Mouse (Mus musculus) left cerebral cortex, postnatal 36 days (tissue): ENCODE measurements at regions not wholly inside any gene's neighbourhood (a gene's known extent, or its start where the extent isn't known, plus 50 kb on each side); places are given as distances from the start of the nearest gene placed in this dataset.
A peak's percentile ranks its signal among the peaks of the same experiment; 100 is the strongest.

Source experiments
- DNase-seq, 2 experiments: peaks; one replicate each; pipeline ENCODE4 v3.0.0; 2021 to 2022; ENCODE audit warnings: low spot score in 2 of 2, mixed read lengths in 1 of 2
- intact Hi-C: fragments of 180-260 bp; cut with DNase I; formaldehyde crosslinking; loops from one replicate; pipeline ENCODE4 v1.15.1; 2025

DNA sequence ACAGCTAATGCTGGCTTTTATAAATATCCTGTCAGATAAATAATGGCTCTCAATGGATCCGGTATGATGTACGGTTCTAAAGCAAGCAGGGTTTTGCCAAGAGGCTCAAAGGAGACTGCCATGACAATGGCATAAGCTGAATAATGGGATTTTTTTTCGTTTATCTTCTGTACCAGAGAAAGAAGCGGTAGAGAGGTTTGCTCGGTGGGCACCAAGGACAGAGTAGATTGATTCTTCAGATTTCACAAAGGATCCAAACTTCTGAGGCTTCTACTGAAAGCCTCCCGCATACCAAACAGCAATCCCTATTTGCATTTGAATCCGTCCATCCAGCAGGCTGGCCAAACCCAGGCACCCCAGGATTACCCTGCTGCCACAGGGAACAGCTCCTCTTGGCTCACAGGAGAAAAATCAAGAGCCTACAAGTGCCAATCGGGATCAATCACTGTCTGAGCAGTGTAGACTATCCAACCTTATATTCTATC lies 342.0 kb upstream of the Noct start:
- peak in 1 of 2 experiments; percentile 14 for DNase-seq
- intact Hi-C loops = no loop called here

GRCm38 (mm10) chr3:50886336-50886735 lies 337.9 kb upstream of the Noct start:
- intact Hi-C loops = no loop called here
- no peak for DNase-seq

DNA sequence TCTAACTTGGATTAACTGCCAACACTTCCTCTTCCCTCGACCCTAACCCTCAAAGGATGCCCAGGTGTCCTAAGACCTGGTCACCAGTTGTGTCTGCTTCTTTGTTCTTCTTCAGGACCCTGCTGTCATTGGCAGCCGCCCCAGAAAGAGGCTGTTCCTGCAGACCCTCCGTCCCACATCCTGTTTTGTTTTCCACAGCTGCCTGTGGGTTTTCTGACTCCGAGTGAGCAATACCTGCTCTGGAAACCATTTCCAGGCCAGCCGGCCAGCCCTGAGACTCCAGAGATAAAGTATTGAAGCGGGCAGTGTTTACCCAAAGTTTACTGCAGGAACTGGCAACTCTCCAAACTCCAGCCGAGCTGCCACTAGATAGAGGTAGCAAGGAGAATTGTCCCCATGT lies 337.2 kb upstream of the Noct start:
- no peak for DNase-seq
- intact Hi-C loops = no loop called here

DNA sequence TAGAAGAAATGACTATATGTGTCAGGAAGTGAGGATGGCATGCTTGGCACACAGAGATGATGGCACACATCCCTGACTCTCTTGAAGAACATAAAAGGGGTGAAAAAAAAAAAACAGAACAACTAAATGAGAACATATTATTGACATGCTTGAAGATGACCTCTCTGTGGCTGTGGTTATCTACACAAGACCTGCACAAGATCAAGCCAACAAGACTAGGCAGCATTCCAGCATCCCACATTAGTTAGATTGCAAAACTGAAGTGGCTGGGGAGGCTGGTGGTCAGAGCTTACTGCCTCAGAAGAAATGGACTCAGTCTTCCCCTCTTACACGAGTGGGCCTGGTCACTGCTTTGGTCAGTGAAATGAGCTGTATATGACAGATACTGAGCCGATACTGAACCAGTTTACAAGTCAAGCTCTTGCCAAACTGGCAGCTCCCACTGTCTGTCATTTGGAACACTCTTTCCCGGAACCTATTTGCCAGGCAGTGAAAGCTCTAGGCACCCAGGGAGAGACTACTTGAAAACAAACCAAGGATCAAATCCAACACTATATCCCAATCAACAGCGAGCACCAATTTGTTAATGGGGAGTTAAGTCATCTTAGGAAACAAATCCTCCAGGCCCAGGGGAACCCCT lies 335.6 kb upstream of the Noct start:
- intact Hi-C loops = no loop called here
- no peak for DNase-seq

- intact Hi-C loops = no loop called here
- DNase-seq = no peak
These were observed 333.7 kb upstream of the Noct start for GRCm38 (mm10) chr3:50890537-50890936.

GRCm38 (mm10) chr3:50898179-50898578 lies 326.1 kb upstream of the Noct start:
- no peak for DNase-seq
- intact Hi-C loops = no loop called here

DNA sequence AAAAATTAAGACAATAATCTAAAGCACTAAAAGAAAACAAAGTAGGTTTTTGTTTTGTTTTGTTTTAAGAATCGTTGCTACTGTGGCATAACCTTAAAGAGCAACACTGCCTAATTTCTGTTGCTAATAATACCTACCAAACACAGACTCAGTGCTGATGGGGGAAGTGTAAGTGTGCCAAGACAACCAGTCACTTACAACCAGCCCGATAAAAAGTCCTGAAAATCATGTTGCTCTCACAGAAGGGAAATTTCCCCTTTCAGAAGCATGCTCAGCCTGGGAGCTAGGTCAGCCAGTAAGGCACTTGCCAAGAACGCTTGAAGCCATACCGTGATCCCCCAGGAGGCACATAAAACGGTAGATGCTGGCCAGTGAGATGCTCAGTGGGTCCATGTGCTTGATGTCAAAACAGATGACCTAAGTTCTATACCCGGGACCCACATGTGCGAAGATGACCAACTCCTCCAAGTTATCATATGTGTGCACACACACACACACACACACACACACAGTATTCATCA lies 324.4 kb upstream of the Noct start:
- no peak for DNase-seq
- intact Hi-C loops = loop anchor here (10.0 kb wide), 1 partner anchor 1805 kb away; no protein-coding TSS in a partner anchor

GRCm38 (mm10) chr3:50900566-50900965 lies 323.7 kb upstream of the Noct start:
- intact Hi-C loops = loop anchor here (10.0 kb wide), 1 partner anchor 1806 kb away; no protein-coding TSS in a partner anchor

GRCm38 (mm10) chr3:50901321-50901720 lies 322.9 kb upstream of the Noct start:
- intact Hi-C loops = loop anchor here (10.0 kb wide), 1 partner anchor 1807 kb away; no protein-coding TSS in a partner anchor
- DNase-seq = no peak

More at GRCm38 (mm10) chr3:50900566-50900965, 323.7 kb upstream of the Noct start:
- no peak for DNase-seq

- intact Hi-C loops = loop anchor here (10.0 kb wide), 1 partner anchor 1808 kb away; no protein-coding TSS in a partner anchor
- peak; percentile 50 to 63 for DNase-seq
These were observed 321.3 kb upstream of the Noct start for GRCm38 (mm10) chr3:50902933-50903332.

DNA sequence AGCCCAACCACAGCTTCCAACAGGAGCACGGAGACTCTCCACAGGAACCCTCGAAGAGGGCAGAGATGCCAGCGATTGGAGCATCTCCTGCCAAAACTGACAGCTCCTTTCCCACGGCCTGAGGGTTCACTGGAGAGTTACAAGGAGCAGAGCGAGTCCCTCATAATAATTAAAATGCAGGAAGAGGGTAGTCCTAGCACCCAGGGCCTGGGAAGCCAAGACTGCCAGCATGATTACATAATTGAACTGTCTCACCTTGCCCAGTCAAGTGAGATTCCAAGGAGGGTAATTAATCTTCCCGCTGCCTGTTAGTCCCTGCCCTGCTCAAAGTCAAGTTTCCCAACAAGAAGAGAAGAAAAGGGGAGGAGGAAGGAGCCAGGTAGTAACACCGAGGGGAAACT lies 319.5 kb upstream of the Noct start:
- DNase-seq = no peak
- intact Hi-C loops = loop anchor here (5.0 to 10.0 kb wide), 5 partner anchors 218 to 1810 kb away; no protein-coding TSS in a partner anchor

DNA sequence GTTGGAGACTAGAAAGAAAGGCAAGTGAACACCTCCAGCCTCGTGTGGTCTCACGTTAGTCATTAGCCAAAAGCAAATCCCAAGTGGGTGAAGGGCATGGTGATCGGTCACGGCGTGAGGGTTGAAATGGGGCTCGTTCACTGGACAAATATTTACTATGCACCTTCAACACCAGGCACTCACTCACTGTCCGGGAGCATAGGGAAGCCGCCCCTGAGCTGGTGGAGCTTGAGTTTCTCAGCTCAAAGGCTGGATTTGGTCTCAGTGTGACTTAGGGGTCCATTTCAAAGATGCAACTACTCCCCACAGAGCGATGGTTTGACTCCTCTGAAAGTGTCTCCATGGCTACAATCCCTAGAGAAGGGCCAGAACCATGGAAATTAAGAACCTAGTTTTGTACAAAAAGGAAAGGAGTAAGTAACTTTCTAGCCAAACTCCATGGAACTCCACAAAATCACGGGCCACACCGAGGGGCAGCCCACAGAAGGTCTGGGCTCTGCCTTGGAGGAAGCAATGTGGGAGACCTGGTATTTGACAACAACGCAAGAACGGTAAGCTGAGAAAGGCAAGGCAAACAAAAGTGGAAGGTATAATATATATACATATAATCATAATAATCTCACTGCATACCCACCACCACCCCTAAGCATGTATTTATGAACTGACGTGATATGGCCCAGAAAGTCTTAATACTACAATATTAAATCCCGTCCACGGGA lies 318.8 kb upstream of the Noct start:
- no peak for DNase-seq
- intact Hi-C loops = loop anchor here (5.0 to 10.0 kb wide), 5 partner anchors 217 to 1811 kb away; no protein-coding TSS in a partner anchor

DNA sequence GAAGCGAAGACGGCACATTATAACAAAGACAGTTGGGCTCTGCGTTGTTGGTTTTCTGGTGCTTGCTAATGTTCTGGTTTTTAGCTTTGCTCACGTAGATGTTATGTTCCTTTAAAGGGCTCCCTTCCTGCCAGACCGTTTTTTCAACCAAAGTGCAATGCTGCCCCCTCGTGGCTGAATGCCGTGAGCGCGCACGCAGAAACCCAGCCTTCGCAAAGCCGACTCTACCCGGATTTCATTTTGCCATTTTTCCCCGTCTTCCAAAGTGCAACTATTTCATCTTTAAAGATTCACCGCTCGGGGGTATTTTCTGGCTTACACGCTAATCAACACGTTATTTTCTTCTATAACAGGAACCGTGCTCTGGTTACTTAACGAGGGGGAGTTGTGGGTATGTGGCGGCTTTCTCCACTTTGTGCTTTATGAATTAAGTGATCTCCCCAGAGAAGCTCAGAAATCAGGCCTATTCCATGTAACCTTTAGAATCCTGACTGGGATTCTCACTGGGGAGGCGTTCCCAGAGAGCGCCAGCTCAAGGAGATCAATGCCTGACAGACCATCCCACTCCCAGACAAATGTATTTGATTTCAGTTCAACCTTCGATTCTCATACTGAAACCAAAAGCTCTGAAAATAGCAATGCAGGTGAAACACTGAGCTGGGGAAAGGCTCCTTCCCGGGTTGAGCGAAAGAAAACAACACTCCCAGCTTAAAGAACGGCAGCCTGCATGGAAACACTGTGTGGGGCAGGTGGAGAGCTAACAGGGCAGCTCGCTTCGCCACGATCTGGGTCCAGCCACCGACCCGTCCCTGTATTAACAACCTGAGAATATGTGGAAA lies 318.0 kb upstream of the Noct start:
- intact Hi-C loops = loop anchor here (5.0 to 10.0 kb wide), 5 partner anchors 216 to 1811 kb away; no protein-coding TSS in a partner anchor
- DNase-seq = peak; percentile 91 to 94

DNA sequence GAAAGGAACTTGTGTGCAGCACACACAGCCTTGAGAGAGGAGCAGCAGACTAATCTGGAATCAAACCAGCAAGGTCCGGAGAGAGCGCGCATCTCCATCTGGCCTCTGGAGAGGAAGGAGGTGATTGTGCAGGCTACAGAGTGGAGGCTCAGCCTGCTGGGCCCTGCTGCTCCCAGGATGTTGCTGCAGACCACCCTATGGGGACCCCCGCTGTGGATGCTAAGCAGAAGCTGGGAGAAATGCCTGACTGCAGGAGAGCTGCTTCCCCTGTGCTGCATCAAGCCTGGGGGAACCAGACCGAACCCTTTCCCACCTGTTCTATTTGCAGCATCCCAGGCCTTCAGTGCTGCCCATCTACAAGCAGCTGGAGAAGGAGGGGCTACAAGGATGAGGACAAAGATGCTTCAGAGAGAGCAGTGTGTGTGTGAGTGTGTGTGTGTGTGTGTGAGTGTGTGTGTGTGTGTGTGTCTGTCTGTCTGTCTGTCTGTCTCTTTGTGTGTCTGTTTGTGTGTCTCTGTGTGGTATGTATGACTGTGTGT lies 311.2 kb upstream of the Noct start:
- intact Hi-C loops = no loop called here

GRCm38 (mm10) chr3:50914866-50915365 lies 309.3 kb upstream of the Noct start:
- intact Hi-C loops = no loop called here
- no peak for DNase-seq

More for the DNA sequence above, 311.2 kb upstream of the Noct start:
- DNase-seq = no peak

DNA sequence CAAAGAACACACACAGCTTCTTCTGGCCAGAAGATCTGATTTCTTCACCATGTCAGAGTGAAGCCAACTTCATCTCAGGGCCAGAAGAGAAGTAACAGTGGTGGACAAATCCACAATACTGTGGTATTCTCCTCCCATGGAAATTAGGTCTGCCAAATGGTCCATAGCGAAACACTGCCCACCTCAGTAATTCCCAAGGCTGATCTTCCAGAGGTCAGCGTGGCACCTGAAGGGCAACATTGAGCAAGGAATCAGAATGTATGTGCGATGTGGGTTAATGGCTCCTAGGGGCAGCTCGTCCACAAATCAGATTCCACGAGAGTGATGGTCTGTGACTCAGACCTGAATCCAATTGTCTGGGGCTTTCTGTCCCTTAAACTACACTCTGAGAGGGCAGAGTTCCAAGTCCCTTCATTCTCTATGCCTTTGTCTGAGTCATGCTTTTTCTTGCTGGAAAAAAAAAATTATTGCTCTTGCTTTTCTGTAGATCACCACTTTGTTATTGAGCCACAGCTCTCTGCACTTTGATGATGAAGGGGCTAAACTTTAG lies 307.9 kb upstream of the Noct start:
- no peak for DNase-seq
- intact Hi-C loops = no loop called here

GRCm38 (mm10) chr3:50922347-50922746 lies 301.9 kb upstream of the Noct start:
- no peak for DNase-seq
- intact Hi-C loops = loop anchor here (10.0 kb wide), 1 partner anchor 252 kb away; no protein-coding TSS in a partner anchor

- intact Hi-C loops = loop anchor here (10.0 kb wide), 1 partner anchor 252 kb away; no protein-coding TSS in a partner anchor
- DNase-seq = no peak
These were observed 301.4 kb upstream of the Noct start for GRCm38 (mm10) chr3:50922832-50923231.

DNA sequence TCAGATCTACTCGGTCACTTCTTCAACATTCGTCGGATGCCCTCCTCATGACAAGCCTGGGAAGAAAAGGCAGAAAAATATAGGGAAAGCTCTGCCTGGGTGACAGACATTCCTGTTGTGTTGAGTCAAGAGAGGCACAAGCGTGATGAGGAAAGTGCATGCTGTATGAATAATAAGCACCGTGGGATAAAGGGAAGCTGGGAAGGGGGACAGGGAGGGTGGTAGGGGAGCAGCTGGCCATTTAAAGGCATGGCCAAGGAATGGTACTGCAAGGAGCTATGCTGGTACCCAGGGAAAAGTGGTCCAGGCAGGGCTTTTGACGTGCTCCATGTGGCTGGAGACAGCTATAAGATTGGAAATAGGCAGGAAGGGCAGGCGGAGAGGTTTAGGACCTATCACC lies 300.9 kb upstream of the Noct start:
- no peak for DNase-seq
- intact Hi-C loops = loop anchor here (10.0 kb wide), 1 partner anchor 251 kb away; no protein-coding TSS in a partner anchor
